Mouse (Mus musculus) midbrain, postnatal 0 days (tissue): Measurements from ENCODE around the gene CN725425. TPM values are rescaled to one million over a fixed set of nuclear protein-coding genes. Genes with fewer than 3 reads are reported as not detected.

Experiments used
- ATAC-seq: fragments of 200-750 bp; cut with Nextera tagmentation; 2 replicates; pipeline ENCODE4 v1.8.0; 2017; ENCODE audit warnings: moderate number of reproducible peaks, mild to moderate bottlenecking, moderate TSS enrichment, moderate library complexity; ENCODE audit not compliant: low FRiP score
- DNase-seq: peaks from one replicate; pipeline ENCODE4 v3.0.0-alpha.2; 2015; ENCODE audit warnings: low spot score
- H3K27ac ChIP-seq: fragments of 300-500 bp; sonication (generic); 2 replicates; pipeline ENCODE4 v1.5.1; 2014; ENCODE audit warnings: low read depth, mild to moderate bottlenecking, low read length, mixed read lengths
- H3K27me3 ChIP-seq: fragments of 300-500 bp; sonication (generic); 2 replicates; pipeline ENCODE4 v1.6.1; 2014; ENCODE audit warnings: low read length, control low read depth, mixed read lengths; ENCODE audit not compliant: insufficient read depth
- H3K36me3 ChIP-seq: fragments of 300-500 bp; sonication (generic); 2 replicates; pipeline ENCODE4 v1.6.1; 2014; ENCODE audit warnings: low read length, control low read depth, mixed read lengths; ENCODE audit not compliant: insufficient read depth
- H3K4me1 ChIP-seq: fragments of 300-500 bp; sonication (generic); 2 replicates; pipeline ENCODE4 v1.6.1; 2014; ENCODE audit warnings: mild to moderate bottlenecking, control low read depth, antibody characterized with exemption, low read length, mixed read lengths; ENCODE audit not compliant: insufficient read depth
- H3K4me2 ChIP-seq: fragments of 300-500 bp; sonication (generic); 2 replicates; pipeline ENCODE4 v1.6.1; 2014; ENCODE audit warnings: low read depth, mild to moderate bottlenecking, low read length, mixed read lengths; ENCODE audit not compliant: poor library complexity, severe bottlenecking
- H3K4me3 ChIP-seq: fragments of 300-500 bp; sonication (generic); 2 replicates; pipeline ENCODE4 v1.5.1; 2014; ENCODE audit warnings: low read depth, mild to moderate bottlenecking, low read length, moderate library complexity
- H3K9ac ChIP-seq: fragments of 300-500 bp; sonication (generic); replicated peaks from 2 replicates; pipeline ENCODE4 v1.6.1; 2014; ENCODE audit warnings: mild to moderate bottlenecking, low read length, moderate library complexity, mixed read lengths; ENCODE audit not compliant: poor library complexity, severe bottlenecking
- H3K9me3 ChIP-seq: fragments of 300-500 bp; sonication (generic); 2 replicates; pipeline ENCODE4 v1.6.1; 2016; ENCODE audit warnings: low read length, control low read depth
- CTCF ChIP-seq: IDR thresholded peaks from 2 replicates; pipeline ENCODE4 v1.5.1; 2016; ENCODE audit warnings: antibody characterized with exemption, mild to moderate bottlenecking
- WGBS: fragments of 180-500 bp; shearing (Covaris S2); extraction: QIAGEN DNeasy Blood & Tissue Kit; methylation state at CpG from one replicate; pipeline ENCODE4 v1.1.7; 2014; 5-methylcytosine and 5-hydroxymethylcytosine counted together
- polyA plus RNA-seq: library from polyadenylated mRNA; unstranded; fragments of >200 nt; fragmentation: Nextera tagmentation; extraction: Ambion mirVana; gene quantifications from 2 replicates; pipeline ENCODE4 v1.2.1, GENCODE M21; 2015
- total RNA-seq: library from RNA; depleted of rRNA; stranded (reverse); fragments of >200 nt; gene quantifications from 2 replicates; pipeline ENCODE4 v1.2.3, GENCODE M21; 2014

Gene CN725425
- total and polyA plus RNA-seq, 2 experiments from 2014 or later: 0.05 TPM; not detected in 1

DNA sequence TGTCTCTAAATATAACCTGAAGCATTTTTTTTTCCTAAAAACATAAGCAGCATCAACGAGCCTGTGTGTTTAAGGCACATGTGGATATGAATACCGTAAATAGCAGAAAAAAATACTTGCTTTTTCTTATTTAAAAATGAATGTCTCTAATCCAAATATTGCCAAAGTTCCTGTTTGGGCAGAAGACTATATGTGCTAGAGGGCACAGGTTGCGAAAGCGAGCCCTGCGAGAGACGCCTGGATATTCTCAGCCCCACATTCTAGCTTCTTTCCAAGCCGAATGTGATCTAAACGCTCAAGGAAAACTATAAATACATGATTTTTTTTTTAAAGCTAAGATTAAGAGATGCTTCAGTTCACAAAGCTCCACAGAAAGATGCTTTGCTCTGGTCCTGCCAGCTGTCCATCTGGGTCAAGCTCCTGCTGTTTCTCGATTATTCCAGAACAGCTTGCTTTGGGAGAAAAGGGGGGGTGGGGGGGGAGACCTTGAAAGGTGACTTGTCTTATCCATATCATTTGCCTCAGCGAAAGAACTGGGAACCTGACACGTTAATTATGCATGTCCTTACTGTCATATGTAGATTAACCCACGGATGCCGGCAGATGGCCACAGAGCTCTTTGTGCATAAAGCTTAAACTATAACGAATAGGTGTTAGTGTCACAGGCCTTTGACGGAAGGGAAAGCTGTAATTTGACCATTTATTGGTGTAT is 19.2 kb upstream of the CN725425 start:
- TF ChIP-seq CTCF: peak; percentile 40
- H3K36me3 ChIP-seq: no peaks in the 10 kb centered on the region
- no peak overlapping the region for H3K27ac ChIP-seq
- H3K4me3 ChIP-seq: no peak overlapping the region
- no peaks in the 10 kb centered on the region for H3K27me3 ChIP-seq
- ATAC-seq: no peak
- H3K4me1 ChIP-seq: no peaks in the 10 kb centered on the region
- H3K4me2 ChIP-seq: no peak overlapping the region
- WGBS: 42% methylated on average over 15 of the region's 15 CpGs
- DNase-seq: peak; percentile 69
- H3K9ac ChIP-seq: no peak overlapping the region
- no peaks in the 10 kb centered on the region for H3K9me3 ChIP-seq

DNA sequence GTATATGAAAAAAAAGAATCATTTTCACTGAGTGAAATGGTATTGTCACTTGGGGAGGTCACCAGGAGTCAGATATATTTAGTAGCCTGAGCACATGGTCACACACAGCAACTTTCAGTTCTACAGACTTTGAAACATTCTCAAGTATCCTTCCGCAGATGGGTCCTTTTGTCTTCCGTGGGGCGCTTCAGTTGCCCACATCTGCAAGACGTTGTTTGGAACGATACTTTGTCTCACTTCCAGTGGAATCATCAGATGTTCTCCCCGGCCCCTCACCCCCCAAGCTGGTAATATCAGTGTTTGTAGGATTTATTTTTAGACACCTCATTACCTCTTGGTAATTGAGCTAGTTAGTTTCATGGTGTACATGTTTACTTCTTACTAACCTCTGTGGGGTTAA is 12.9 kb upstream of the CN725425 start:
- H3K27ac ChIP-seq: no peak overlapping the region
- no peaks in the 10 kb centered on the region for H3K27me3 ChIP-seq
- H3K4me1 ChIP-seq: peaks cover 4% of the 10 kb centered on the region; the same call in 1 of the 2 replicates
- no peak overlapping the region for H3K9ac ChIP-seq
- H3K9me3 ChIP-seq: no peaks in the 10 kb centered on the region
- H3K36me3 ChIP-seq: no peaks in the 10 kb centered on the region
- DNase-seq: no peak
- ATAC-seq: no peak
- no peak overlapping the region for H3K4me2 ChIP-seq
- WGBS: 86% methylated on average over 6 of the region's 6 CpGs
- no peak for TF ChIP-seq CTCF
- no peak overlapping the region for H3K4me3 ChIP-seq

DNA sequence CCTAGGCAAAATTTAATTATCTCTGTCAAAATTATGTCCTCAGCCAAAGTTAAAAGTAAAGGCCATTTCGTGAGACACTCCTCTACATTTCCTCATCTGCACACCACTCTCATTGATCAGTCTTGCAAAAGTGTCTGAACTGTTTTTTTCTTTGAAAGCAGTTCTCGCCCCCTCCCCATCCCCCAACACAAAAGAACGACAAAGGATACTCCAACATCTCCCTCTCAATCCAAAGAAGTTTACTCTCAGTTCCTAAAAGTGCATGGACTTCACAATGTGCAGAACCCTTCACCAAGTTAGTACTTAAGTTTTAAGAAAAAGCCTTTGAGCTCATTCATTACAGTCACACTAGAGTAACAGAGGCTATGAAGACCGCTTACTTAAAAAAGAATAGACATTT is 9.3 kb upstream of the CN725425 start:
- ATAC-seq (no peak), DNase-seq (no peak)
- Histone ChIP-seq H3K9me3 (no peaks in the 10 kb centered on the region), H3K4me2 (peak overlapping the region; percentile 83), H3K36me3 (no peaks in the 10 kb centered on the region), H3K4me3 (peak overlapping the region; percentile 52), H3K27ac (no peak overlapping the region), H3K4me1 (peaks cover 4% of the 10 kb centered on the region; the same call in 1 of the 2 replicates), H3K9ac (peak overlapping the region; percentile 51; the same call in 1 of the 2 replicates), H3K27me3 (no peaks in the 10 kb centered on the region)
- TF ChIP-seq CTCF: no peak
- 10% methylated on average over 4 of the region's 4 CpGs for WGBS

DNA sequence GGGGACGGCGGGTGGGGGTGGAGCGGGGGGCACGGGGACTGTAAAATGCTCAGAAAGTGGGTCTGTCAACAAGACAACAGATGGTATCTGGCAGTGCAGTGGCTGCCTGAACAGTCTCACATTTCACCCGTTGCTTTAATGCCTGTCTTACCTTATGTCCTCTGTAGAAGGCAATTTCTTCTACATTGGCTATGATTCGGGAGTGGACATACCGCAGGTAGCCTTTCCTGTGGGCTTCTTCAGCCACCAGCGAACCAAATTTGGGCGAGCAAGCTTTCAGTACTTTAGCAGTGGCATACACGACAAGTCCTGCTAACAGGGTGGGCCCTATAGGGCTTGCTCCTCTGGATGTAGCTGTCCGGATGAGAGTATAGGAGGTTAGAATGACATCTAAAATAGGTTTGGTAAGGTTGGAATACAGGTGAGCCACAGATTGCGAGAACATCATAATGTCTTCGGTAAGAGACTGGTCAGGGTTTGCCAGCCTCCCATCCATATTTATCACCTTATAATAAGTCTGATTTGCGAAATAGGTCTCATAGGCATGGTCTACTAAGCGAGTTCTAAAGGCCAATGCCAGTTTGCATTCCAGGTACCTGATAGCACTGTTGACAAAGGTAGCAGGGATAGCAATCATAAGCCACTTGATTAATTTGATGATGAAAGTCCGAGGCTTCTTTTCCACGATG is 8.6 kb upstream of the CN725425 start:
- ATAC-seq: no peak
- WGBS: 17% methylated on average over 17 of the region's 17 CpGs
- no peaks in the 10 kb centered on the region for H3K27me3 ChIP-seq
- peak overlapping the region; percentile 51 for H3K9ac ChIP-seq
- no peaks in the 10 kb centered on the region for H3K9me3 ChIP-seq
- DNase-seq: peak; percentile 36
- peak overlapping the region; percentile 70 for H3K27ac ChIP-seq
- peak overlapping the region; percentile 83 for H3K4me2 ChIP-seq
- peaks cover 4% of the 10 kb centered on the region; the same call in 1 of the 2 replicates for H3K4me1 ChIP-seq
- TF ChIP-seq CTCF: no peak
- no peaks in the 10 kb centered on the region for H3K36me3 ChIP-seq
- H3K4me3 ChIP-seq: peak overlapping the region; percentile 52

DNA sequence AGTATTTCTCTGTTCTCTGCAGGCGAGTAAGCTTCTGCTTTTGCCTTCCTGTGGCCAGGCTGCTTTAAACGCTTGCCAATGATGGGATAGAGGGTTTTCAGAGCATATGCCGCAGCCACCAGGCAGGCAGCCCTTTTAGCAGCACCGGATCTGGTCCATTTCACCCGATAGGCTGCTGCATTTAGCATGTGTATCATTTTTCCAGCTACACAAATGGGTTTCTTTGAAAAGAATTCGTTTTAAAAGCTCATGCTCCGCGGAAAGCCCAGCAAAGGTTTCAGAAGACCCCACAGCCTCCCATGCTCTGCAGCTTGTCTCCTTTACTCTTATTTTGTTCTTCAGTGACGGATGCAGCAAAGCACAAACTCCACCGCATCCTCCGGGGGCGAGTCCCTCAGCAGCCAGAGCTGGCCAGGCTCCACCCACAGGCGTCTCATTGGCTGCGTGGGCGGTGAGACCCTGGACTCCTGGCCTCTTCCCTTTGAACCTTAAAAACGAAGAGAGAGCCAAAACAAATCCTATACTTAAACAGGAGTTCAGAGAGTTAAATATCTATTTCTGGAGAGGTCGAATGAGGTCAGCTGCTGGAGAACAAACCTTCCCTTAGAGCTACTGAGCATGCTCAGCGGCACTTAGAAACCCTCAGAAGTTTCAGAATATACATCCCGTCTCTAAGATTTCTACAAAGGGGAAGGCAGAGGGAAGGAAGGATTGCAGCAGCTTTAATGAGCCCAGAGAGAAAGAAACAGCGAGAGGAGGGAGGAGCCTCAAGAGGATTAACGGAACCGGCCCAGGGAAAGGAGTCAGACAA is 7.7 kb upstream of the CN725425 start, which contains the start of gene Abcd2:
TSS of gene Abcd2 (minus strand) at position 388 of the 811 bp plus-strand sequence.
- Histone ChIP-seq H3K9ac (peak within 1 kb of the TSS; percentile 51), H3K4me3 (peak within 1 kb of the TSS; percentile 52), H3K27ac (peak within 1 kb of the TSS; percentile 70), H3K4me1 (peaks cover 4% of the 10 kb centered on the region; the same call in 1 of the 2 replicates), H3K4me2 (peak within 1 kb of the TSS; percentile 83), H3K27me3 (no peaks in the 10 kb centered on the region), H3K9me3 (no peaks in the 10 kb centered on the region), H3K36me3 (no peaks in the 10 kb centered on the region)
- DNase-seq: peak; percentile 83
- ATAC-seq: peak; percentile 89
- TF ChIP-seq CTCF: no peak
- WGBS: under 1% methylated on average over 22 of the region's 22 CpGs
